In genomic region chr5:66102821-66103220, GRCm38 (mm10) we compare ENCODE assay signal across 26 mouse cellular contexts.
DNase-seq lines count a peak whose midpoint lies in the region; TF ChIP-seq lines count a peak whose summit lies in the region.
"Had no signal": no experiment of that assay in that cellular context is flagged by ENCODE, and none has a peak within 500 bp of the region (broad histone marks: within the 10 kb centered on the region; RNA-seq: fewer than 3 reads in every experiment).

No protein-coding gene starts in this region.

- peaks cover 66% of the 10 kb centered on the region for H3K4me1 ChIP-seq in bone marrow macrophage, adult 2 months (ENCODE audit: control insufficient read depth, insufficient read depth, low read length)
- H3K4me1 ChIP-seq: embryonic facial prominence, embryonic 15.5 days; heart, embryonic 12.5 days; heart, embryonic 15.5 days; hindbrain, embryonic 10.5 days had no signal

- 21% methylated on average over 2 of the region's 3 CpGs for WGBS in macrophage (ENCODE audit: missing documents)

- TF ChIP-seq POLR2A in bone marrow macrophage, adult 2 months (IDR thresholded peaks at IDR 0.05; ENCODE audit: borderline replicate concordance, low read depth, low read length), result no peak

- no peak overlapping the region for H3K27ac ChIP-seq in layer of hippocampus, adult 2 months
- H3K27ac ChIP-seq in bone marrow macrophage, adult 2 months (ENCODE audit: insufficient read depth, low read depth, low read length), result peak overlapping the region; percentile 100
- H3K27ac ChIP-seq in macrophage, result peak overlapping the region; percentile 96
- H3K27ac ChIP-seq: embryonic facial prominence, embryonic 15.5 days; heart, embryonic 15.5 days; hindbrain, embryonic 10.5 days; hindbrain, embryonic 13.5 days; intestine, embryonic 15.5 days had no signal

- DNase-seq in gastrocnemius, postnatal 25 days, result peak; percentile 13
- no peak for DNase-seq in gastrocnemius, adult 18-20 months (ENCODE audit: low spot score)
- DNase-seq in layer of hippocampus, adult 9-11 months, result peak; percentile 34
- DNase-seq in layer of hippocampus, adult 2 months (ENCODE audit: low spot score in 2 of 2), result no peak
- DNase-seq in kidney, postnatal 36 days, result no peak
- DNase-seq: adrenal gland, postnatal 10 days; adrenal gland, postnatal 36 days; B cell, adult 2 months; cerebellum, adult 11-12 months; cerebellum, adult 8-10 months; cerebellum, postnatal 10 days; cerebellum, postnatal 36 days; embryo, embryonic 11 days; forebrain, postnatal 0 days; gastrocnemius, postnatal 10 days; heart, postnatal 10 days; heart, postnatal 36 days had no signal

- no peak for TF ChIP-seq CTCF in layer of hippocampus, adult 2 months (conservative IDR thresholded peaks at IDR 0.05)
- TF ChIP-seq CTCF in bone marrow macrophage, adult 2 months (IDR thresholded peaks at IDR 0.05; ENCODE audit: low read depth, low read length), result no peak

- peaks cover 89% of the 10 kb centered on the region for H3K79me2 ChIP-seq in macrophage (ENCODE audit: inconsistent target)

- no peak overlapping the region for H3K4me3 ChIP-seq in layer of hippocampus, adult 2 months
- no peak overlapping the region for H3K4me3 ChIP-seq in bone marrow macrophage, adult 2 months (ENCODE audit: insufficient read depth, low read length)
- no peak overlapping the region for H3K4me3 ChIP-seq in macrophage (ENCODE audit: inconsistent target)
- H3K4me3 ChIP-seq: embryonic facial prominence, embryonic 15.5 days; heart, embryonic 12.5 days; heart, embryonic 15.5 days; hindbrain, embryonic 10.5 days; hindbrain, embryonic 13.5 days; intestine, embryonic 15.5 days had no signal

- H3K36me3 ChIP-seq in macrophage (ENCODE audit: inconsistent target), result peaks cover 25% of the 10 kb centered on the region; the same call in 1 of the 2 replicates
- H3K36me3 ChIP-seq: embryonic facial prominence, embryonic 15.5 days; G1E; heart, embryonic 12.5 days; heart, embryonic 15.5 days; hindbrain, embryonic 10.5 days; hindbrain, embryonic 13.5 days; intestine, embryonic 15.5 days had no signal

Comparison
In these comparisons a context has a peak if more than half of its experiments do, and no peak if none do; other contexts are left out.
1. DNase-seq: peak in gastrocnemius, postnatal 25 days (single experiment) and layer of hippocampus, adult 9-11 months (single experiment); none in gastrocnemius, adult 18-20 months (single experiment), layer of hippocampus, adult 2 months (0 of 2) and kidney, postnatal 36 days (0 of 2).